Mouse (Mus musculus) spleen, embryonic (tissue): ENCODE data around the gene Slc22a2.
"Not testable (repeated sequence)": the region's sequence is repeated elsewhere in the genome, so short reads cannot be mapped to it uniquely, and the experiment has no call there.

Source experiments
- CTCF ChIA-PET: fragments of 350-600 bp; sonication (Branson Sonifier 250); formaldehyde crosslinking; loops from one replicate; lab custom pipeline; 2022; lab: Charles Lee

The Slc22a2 gene

DNA sequence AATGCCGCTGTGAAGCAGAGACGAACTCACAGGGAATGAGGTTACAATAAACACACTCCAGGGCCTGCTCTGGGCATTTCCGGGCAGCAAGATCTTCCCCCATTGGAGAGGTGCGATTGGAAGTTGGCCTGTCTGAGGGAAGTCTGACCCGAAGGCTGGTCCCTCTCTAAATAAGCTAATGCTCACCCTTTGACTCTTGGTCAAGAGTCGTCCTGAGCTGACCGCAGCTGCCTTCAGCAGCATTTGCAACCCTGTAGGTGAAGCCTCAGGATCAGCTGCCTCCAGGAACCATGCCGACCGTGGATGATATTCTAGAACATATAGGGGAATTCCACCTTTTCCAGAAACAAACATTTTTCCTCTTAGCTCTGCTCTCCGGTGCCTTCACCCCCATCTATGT, at the start of gene Slc22a2:
TSS of gene Slc22a2 (plus strand) at position 142 of the 400 bp plus-strand sequence.
- CTCF ChIA-PET = no interaction called here

DNA sequence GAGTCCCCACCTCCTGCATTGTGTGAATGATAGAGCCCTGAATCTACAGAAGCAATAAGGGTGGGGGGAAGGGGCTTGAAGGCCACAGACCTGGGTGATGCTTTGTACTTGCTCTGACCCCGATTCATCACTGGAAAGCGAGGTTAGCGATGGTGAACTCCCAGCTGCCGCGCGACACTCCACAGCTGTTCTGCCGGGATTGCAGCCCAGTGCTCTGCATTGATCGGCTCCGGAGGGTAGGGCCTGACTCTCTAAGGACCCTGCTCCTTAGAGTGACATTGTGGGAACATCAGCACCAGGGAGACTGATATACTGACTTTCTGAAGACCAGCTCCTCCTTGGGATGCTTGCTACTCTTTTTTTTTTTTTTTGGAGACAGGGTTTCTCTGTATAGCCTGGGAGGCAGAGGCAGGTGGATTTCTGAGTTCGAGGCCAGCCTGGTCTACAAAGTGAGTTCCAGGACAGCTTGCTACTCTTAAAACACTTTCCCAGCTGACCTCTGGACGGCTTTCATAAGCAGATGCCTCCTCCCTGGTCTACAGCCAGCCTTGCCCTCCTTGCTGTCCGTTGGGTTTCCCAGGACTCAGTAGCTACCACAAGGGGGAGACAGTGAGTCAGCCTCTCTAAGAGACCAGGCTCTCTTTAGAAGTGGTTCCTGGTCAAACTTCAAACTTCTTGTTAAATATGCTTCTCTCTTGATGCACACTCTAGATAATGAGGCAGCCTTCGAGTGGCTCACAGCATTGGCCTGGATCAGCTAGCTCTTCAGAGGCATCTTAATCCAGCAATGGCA, 49.4 kb upstream of the Slc22a2 start:
- CTCF ChIA-PET = no interaction called here

DNA sequence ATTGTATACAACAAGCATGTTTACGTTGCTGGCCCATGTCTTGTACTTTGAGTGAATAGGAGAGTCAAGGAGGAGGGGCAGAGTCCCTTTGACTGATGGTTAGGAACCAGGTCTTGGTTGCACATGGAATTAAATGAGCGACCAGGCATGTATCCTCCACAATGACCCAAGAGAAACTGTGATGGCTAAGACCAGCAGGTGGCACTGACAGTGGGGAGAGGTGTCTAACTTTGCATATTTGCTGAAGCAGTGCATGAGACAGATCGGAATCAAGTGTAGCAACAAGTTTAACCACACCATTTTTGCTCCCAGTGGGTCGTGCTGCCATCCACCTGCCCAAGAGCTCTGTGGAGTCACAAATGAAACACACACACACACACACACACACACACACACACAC, 21.7 kb upstream of the Slc22a2 start:
- CTCF ChIA-PET = no interaction called here

GRCm38 (mm10) chr17:12564481-12565000, 19.4 kb upstream of the Slc22a2 start:
- CTCF ChIA-PET = not testable (repeated sequence)

DNA sequence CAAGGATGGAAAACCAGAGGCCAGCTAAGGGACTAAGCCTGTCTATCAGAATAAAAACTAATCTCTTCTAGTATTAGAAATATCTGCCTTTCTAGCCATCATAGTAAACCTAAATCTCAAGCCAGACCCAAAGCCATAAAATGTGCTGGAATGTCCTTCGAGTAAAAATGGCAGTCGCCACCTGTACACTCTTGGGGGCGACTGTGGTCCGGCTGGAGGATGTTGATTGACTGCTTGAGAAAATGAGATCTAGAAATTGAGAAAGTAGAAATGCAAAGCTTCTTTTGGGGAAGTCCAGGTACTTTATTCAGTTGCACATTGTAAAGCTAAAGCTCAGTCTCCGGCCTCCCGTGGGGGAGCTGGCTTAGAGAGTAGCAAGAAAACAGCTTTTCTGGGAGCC, 18.5 kb upstream of the Slc22a2 start:
- CTCF ChIA-PET = no interaction called here

GRCm38 (mm10) chr17:12571316-12571715, 12.6 kb upstream of the Slc22a2 start:
- CTCF ChIA-PET = no interaction called here

- CTCF ChIA-PET = no interaction called here
These were observed 11.9 kb upstream of the Slc22a2 start for GRCm38 (mm10) chr17:12571924-12572463.

DNA sequence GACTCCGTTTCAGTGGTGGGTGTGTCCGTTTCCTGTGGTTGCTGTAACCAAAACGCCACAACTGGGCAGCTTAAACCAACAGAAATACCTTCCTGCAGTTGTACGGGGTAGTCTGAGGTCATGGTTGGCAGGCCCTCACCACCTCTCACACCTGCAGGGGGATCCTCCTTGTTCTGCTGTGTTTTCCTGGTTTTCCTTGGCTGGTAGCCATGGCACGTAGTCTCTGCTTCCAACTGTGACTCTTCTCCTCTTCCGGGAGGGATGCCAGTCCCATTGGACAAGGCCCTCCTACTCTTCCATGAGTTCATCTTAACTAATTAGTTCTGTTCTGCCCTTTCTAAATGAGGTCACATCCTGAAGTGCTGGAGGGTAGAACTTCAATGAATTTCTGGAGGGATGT, 8.5 kb upstream of the Slc22a2 start:
- CTCF ChIA-PET = no interaction called here

- CTCF ChIA-PET = no interaction called here
These were observed 6.8 kb upstream of the Slc22a2 start for GRCm38 (mm10) chr17:12577096-12577495.

DNA sequence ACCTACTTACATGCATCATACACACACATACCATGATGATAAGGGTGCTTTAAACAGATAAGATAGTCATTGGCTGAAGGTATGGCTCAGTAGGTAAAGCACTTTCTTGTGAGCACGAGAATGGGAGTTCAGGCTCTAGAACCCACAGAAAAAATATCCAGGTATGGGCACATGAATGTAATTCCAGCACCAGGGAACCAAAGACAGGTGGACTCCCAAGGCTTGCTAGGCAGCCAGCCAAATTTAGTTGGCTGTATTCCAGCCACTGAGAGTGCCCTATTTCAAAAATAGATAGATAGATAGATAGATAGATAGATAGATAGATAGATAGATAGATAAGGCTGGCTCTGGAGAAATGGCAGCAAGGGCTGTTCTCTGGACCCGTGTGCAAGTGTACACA, 1.4 kb downstream of the Slc22a2 start:
- CTCF ChIA-PET = no interaction called here

GRCm38 (mm10) chr17:12586966-12587365, 3.0 kb downstream of the Slc22a2 start:
- CTCF ChIA-PET = no interaction called here

DNA sequence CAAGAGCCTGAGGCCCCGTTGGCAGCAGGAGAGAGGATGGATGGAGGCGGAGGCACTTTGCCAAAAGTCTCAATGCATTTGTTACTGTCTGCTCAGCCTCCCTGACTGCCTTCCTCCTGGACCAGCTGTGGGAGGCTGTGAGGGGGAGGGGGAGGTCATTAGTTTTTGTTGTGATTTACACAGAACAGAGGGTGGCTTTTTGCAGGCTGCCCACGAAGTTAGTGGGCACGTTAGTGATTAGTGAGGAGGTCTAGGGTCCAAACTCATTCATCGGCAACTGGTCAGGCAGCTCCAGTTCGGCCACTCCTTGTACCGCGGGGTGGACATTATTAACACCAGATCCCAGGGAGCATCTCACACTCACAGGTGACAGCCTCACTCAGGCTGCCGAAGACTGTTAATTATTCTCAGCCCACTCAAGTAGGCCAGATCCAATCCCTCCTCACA, 4.9 kb downstream of the Slc22a2 start:
- CTCF ChIA-PET = no interaction called here

GRCm38 (mm10) chr17:12590911-12591625, 7.1 kb downstream of the Slc22a2 start:
- CTCF ChIA-PET = no interaction called here

- CTCF ChIA-PET = no interaction called here
These were observed 12.0 kb downstream of the Slc22a2 start for GRCm38 (mm10) chr17:12595846-12596515.

GRCm38 (mm10) chr17:12606634-12607033, 22.7 kb downstream of the Slc22a2 start:
- CTCF ChIA-PET = no interaction called here

DNA sequence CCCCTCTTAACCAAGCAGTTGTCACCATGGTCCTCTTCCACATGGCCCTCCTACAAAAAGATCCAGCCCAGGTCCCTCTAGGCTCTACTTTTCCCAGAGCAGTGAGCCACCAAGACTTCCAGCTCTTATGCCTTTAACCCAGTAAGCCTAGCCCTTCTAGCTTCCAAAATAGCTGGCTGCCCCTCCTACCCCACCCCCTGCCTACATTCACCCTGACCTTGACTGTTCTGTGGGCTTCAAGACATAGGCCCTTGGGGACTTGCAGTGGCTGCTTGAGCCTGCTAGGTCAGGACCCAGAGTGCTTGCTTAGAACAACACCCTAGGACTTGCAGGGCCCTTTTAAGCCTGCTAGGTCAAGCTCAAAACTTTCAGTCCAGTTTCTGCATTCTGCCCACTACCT, 23.3 kb downstream of the Slc22a2 start:
- CTCF ChIA-PET = no interaction called here

DNA sequence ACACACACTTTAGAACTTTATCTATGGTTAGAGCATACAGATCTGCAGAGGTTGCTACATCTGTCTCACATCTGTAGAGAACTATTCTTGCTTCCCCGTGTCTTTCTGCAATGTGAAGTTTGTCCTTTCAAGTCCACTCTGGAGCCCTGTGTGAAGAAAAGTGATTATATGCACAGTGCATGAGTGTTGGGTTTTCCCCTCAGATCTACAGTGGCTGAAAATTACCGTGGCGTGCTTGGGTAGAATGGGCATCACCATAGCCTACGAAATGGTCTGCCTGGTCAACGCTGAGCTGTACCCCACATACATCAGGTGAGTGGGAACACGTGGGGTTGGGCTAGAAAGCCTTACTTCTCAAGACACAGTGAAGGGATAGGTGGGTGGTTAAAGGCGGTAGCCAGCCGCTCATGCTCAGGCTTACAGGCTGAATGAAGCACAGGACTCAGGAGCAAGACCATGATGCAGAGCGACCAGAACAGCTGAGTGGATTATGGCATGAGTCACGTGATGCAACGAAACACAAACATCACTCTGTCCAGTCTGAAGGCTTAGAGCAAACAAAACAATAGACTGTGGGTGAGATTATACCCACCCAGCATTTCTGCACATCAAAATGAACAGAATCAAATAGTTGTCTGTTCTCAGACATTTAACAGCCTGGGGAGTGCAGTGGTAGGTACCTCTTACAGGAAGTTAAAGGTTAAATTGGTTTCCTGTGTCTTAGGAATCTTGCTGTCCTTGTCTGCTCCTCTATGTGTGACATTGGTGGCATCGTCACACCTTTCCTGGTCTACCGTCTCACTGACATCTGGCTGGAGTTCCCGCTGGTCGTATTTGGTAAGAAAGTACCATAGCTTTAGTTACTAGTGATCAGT, 30.8 kb downstream of the Slc22a2 start:
- CTCF ChIA-PET = no interaction called here

DNA sequence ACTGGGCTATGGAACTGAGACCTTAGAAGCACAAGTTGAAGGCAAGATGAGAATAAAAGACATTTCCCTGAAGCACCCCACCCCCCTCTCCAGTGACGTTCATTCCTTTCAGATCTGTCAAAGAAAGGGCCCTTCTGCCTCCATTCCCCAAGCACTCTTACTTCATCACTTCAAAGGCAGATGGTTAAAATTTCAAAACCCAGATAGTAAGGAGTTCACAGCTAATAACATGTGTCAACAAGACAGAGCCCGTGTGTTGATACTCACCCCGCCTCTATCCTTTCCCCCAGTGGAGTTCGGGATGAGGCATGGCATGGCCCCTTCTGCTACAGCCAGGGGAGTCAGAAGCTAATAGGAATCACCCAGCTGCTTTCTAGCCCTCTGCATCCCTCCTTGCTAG, 31.5 kb downstream of the Slc22a2 start:
- CTCF ChIA-PET = no interaction called here

- CTCF ChIA-PET = no interaction called here
These were observed 35.7 kb downstream of the Slc22a2 start for GRCm38 (mm10) chr17:12619641-12620040.

DNA sequence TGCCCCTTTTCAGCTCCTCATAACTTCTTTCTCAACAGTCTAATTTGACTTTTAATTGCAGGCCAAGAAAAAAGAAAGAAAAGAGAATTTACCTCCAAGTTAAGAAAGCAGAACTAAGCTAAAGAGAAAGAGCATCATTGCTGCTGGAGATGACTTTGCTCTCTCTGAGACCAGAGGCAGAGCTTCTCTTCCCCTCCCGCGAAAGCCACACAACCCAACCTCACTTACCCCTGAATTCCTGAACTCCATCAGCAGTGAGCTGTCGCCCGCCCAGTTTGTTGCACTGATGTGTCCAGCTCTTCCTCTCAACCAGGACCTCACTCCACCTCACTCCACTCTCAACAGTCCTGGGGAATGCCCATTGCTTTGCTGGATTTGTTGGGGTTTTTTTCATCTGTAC, 44.1 kb downstream of the Slc22a2 start:
- CTCF ChIA-PET = no interaction called here
